Mouse (Mus musculus): ENCODE results near the gene Met. TPM values are rescaled to one million over a fixed set of nuclear protein-coding genes. Genes with fewer than 3 reads are reported as not detected.

Met gene
- total and polyA plus RNA-seq, 3 experiments = 0.49 TPM; not detected in 2

DNA sequence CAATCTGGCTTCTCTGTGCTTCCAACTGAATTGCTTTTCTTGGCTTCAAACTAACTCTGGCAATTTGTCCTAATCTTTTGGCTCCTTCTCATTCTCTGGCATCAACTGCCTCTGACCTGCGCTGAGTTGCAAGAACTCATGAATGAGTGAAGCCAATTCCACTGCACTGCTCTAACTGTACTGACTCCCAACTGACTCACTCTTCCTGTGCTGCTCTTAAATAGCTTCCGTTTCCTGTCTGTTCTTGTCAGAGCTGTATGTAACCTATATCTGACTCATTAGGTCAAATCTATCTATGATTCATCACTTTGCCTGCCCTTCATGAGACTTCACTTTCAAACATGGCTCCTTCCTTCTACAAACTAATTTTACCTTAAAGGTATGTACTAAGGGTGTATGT is 130.4 kb downstream of the Met start:
- no peak for DNase-seq (ENCODE audit: low spot score)
- H3K9me3 ChIP-seq (replicated peaks) = no peaks in the 10 kb centered on the region
- no peak overlapping the region for H3K4me3 ChIP-seq (ENCODE audit: low read depth, low read length)
- H3K36me3 ChIP-seq (replicated peaks) = no peaks in the 10 kb centered on the region
- H3K27me3 ChIP-seq (ENCODE audit: insufficient read depth, low read length) = peaks cover 6% of the 10 kb centered on the region; the same call in 1 of the 2 replicates
- no peak for ATAC-seq (ENCODE audit: extremely low read depth, insufficient number of reproducible peaks, low FRiP score, poor library complexity, severe bottlenecking)
- TF ChIP-seq TAL1 (conservative IDR thresholded peaks at IDR 0.05; ENCODE audit: low read depth, low read length) = no peak
- no peak for TF ChIP-seq CTCF (IDR thresholded peaks at IDR 0.05; ENCODE audit: low read depth, low read length)
- no peak for TF ChIP-seq GATA2 (IDR thresholded peaks at IDR 0.05; ENCODE audit: borderline replicate concordance, low read depth, low read length)
- TF ChIP-seq POLR2AphosphoS5 (IDR thresholded peaks at IDR 0.05; ENCODE audit: insufficient replicate concordance, low read depth, low read length) = no peak
- TF ChIP-seq GATA1 (IDR thresholded peaks at IDR 0.05; ENCODE audit: borderline replicate concordance, low read length) = no peak
- H3K4me1 ChIP-seq (ENCODE audit: insufficient read depth, low read depth, low read length) = no peaks in the 10 kb centered on the region

- ATAC-seq (ENCODE audit: extremely low read depth, insufficient number of reproducible peaks, low FRiP score, poor library complexity, severe bottlenecking) (no peak), DNase-seq (ENCODE audit: low spot score) (no peak)
- H3K36me3 ChIP-seq (replicated peaks) = no peaks in the 10 kb centered on the region
- H3K27me3 ChIP-seq (ENCODE audit: insufficient read depth, low read length) = peaks cover 6% of the 10 kb centered on the region; the same call in 1 of the 2 replicates
- H3K4me1 ChIP-seq (ENCODE audit: insufficient read depth, low read depth, low read length) = no peaks in the 10 kb centered on the region
- no peak for TF ChIP-seq GATA1 (IDR thresholded peaks at IDR 0.05; ENCODE audit: borderline replicate concordance, low read length)
- no peak for TF ChIP-seq POLR2AphosphoS5 (IDR thresholded peaks at IDR 0.05; ENCODE audit: insufficient replicate concordance, low read depth, low read length)
- TF ChIP-seq TAL1 (conservative IDR thresholded peaks at IDR 0.05; ENCODE audit: low read depth, low read length) = no peak
- TF ChIP-seq GATA2 (IDR thresholded peaks at IDR 0.05; ENCODE audit: borderline replicate concordance, low read depth, low read length) = no peak
- no peaks in the 10 kb centered on the region for H3K9me3 ChIP-seq (replicated peaks)
- no peak overlapping the region for H3K4me3 ChIP-seq (ENCODE audit: low read depth, low read length)
Observed at GRCm38 (mm10) chr6:17595712-17596462, 132.3 kb downstream of the Met start.

- Histone ChIP-seq H3K27me3 (ENCODE audit: insufficient read depth, low read length) (peaks cover 3% of the 10 kb centered on the region; the same call in 1 of the 2 replicates), H3K4me1 (ENCODE audit: insufficient read depth, low read depth, low read length) (no peaks in the 10 kb centered on the region), H3K4me3 (ENCODE audit: low read depth, low read length) (no peak overlapping the region), H3K36me3 (replicated peaks) (no peaks in the 10 kb centered on the region), H3K9me3 (replicated peaks) (no peaks in the 10 kb centered on the region)
- DNase-seq (ENCODE audit: low spot score) (no peak), ATAC-seq (ENCODE audit: extremely low read depth, insufficient number of reproducible peaks, low FRiP score, poor library complexity, severe bottlenecking) (no peak)
- TF ChIP-seq TAL1 (conservative IDR thresholded peaks at IDR 0.05; ENCODE audit: low read depth, low read length) (no peak), POLR2AphosphoS5 (IDR thresholded peaks at IDR 0.05; ENCODE audit: insufficient replicate concordance, low read depth, low read length) (no peak), GATA2 (IDR thresholded peaks at IDR 0.05; ENCODE audit: borderline replicate concordance, low read depth, low read length) (no peak), GATA1 (IDR thresholded peaks at IDR 0.05; ENCODE audit: borderline replicate concordance, low read length) (no peak), CTCF (IDR thresholded peaks at IDR 0.05; ENCODE audit: low read depth, low read length) (no peak)
Observed at GRCm38 (mm10) chr6:17599373-17599772, 135.8 kb downstream of the Met start.

DNA sequence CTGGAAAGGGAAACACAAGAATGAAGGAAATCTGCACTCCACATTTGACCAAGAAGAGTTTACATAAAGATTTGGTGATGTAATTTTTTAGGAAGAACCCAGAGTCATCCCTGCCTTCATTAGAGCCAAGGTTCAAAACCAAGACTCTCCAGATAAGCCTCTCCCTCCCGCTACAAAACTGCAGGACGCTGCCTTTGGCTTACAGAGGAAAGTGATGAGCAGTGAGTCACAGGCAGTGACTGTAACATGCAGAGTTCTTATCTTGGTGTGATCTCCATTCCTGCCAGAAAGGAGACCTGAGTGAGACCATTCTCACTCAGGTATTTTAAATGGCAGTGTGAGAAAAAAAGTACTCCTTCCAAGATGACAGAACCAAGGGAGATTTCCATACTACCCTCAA is 137.9 kb downstream of the Met start:
- Histone ChIP-seq H3K36me3 (replicated peaks) (no peaks in the 10 kb centered on the region), H3K4me1 (ENCODE audit: insufficient read depth, low read depth, low read length) (no peaks in the 10 kb centered on the region), H3K4me3 (ENCODE audit: low read depth, low read length) (no peak overlapping the region), H3K27me3 (ENCODE audit: insufficient read depth, low read length) (peaks cover 9% of the 10 kb centered on the region), H3K9me3 (replicated peaks) (no peaks in the 10 kb centered on the region)
- DNase-seq (ENCODE audit: low spot score) (no peak), ATAC-seq (ENCODE audit: extremely low read depth, insufficient number of reproducible peaks, low FRiP score, poor library complexity, severe bottlenecking) (no peak)
- TF ChIP-seq POLR2AphosphoS5 (IDR thresholded peaks at IDR 0.05; ENCODE audit: insufficient replicate concordance, low read depth, low read length) (no peak), GATA1 (IDR thresholded peaks at IDR 0.05; ENCODE audit: borderline replicate concordance, low read length) (no peak), CTCF (IDR thresholded peaks at IDR 0.05; ENCODE audit: low read depth, low read length) (no peak), GATA2 (IDR thresholded peaks at IDR 0.05; ENCODE audit: borderline replicate concordance, low read depth, low read length) (no peak), TAL1 (conservative IDR thresholded peaks at IDR 0.05; ENCODE audit: low read depth, low read length) (no peak)

- no peaks in the 10 kb centered on the region for H3K4me1 ChIP-seq (ENCODE audit: insufficient read depth, low read depth, low read length)
- ATAC-seq (ENCODE audit: extremely low read depth, insufficient number of reproducible peaks, low FRiP score, poor library complexity, severe bottlenecking) (no peak), DNase-seq (ENCODE audit: low spot score) (no peak)
- TF ChIP-seq GATA2 (IDR thresholded peaks at IDR 0.05; ENCODE audit: borderline replicate concordance, low read depth, low read length) = no peak
- TF ChIP-seq TAL1 (conservative IDR thresholded peaks at IDR 0.05; ENCODE audit: low read depth, low read length) = no peak
- no peak for TF ChIP-seq GATA1 (IDR thresholded peaks at IDR 0.05; ENCODE audit: borderline replicate concordance, low read length)
- no peak for TF ChIP-seq POLR2AphosphoS5 (IDR thresholded peaks at IDR 0.05; ENCODE audit: insufficient replicate concordance, low read depth, low read length)
- no peak for TF ChIP-seq CTCF (IDR thresholded peaks at IDR 0.05; ENCODE audit: low read depth, low read length)
- H3K9me3 ChIP-seq (replicated peaks) = no peaks in the 10 kb centered on the region
- H3K36me3 ChIP-seq (replicated peaks) = no peaks in the 10 kb centered on the region
- no peak overlapping the region for H3K4me3 ChIP-seq (ENCODE audit: low read depth, low read length)
- peaks cover 15% of the 10 kb centered on the region for H3K27me3 ChIP-seq (ENCODE audit: insufficient read depth, low read length)
Observed at GRCm38 (mm10) chr6:17606915-17607314, 143.3 kb downstream of the Met start.

- Histone ChIP-seq H3K27me3 (ENCODE audit: insufficient read depth, low read length) (peaks cover 14% of the 10 kb centered on the region), H3K9me3 (replicated peaks) (no peaks in the 10 kb centered on the region), H3K36me3 (replicated peaks) (no peaks in the 10 kb centered on the region), H3K4me1 (ENCODE audit: insufficient read depth, low read depth, low read length) (no peaks in the 10 kb centered on the region), H3K4me3 (ENCODE audit: low read depth, low read length) (no peak overlapping the region)
- TF ChIP-seq POLR2AphosphoS5 (IDR thresholded peaks at IDR 0.05; ENCODE audit: insufficient replicate concordance, low read depth, low read length) = no peak
- TF ChIP-seq CTCF (IDR thresholded peaks at IDR 0.05; ENCODE audit: low read depth, low read length) = no peak
- TF ChIP-seq TAL1 (conservative IDR thresholded peaks at IDR 0.05; ENCODE audit: low read depth, low read length) = no peak
- TF ChIP-seq GATA2 (IDR thresholded peaks at IDR 0.05; ENCODE audit: borderline replicate concordance, low read depth, low read length) = no peak
- TF ChIP-seq GATA1 (IDR thresholded peaks at IDR 0.05; ENCODE audit: borderline replicate concordance, low read length) = no peak
- ATAC-seq (ENCODE audit: extremely low read depth, insufficient number of reproducible peaks, low FRiP score, poor library complexity, severe bottlenecking) (no peak), DNase-seq (ENCODE audit: low spot score) (no peak)
Observed at GRCm38 (mm10) chr6:17611352-17612010, 147.9 kb downstream of the Met start.
